Mouse (Mus musculus) naive thymus-derived CD4-positive, alpha-beta T cell, adult 2 months (primary cell): ENCODE results near the gene Cyb5r3.
A peak's percentile ranks its signal among the peaks of the same experiment; 100 is the strongest.
"Not testable (repeated sequence)": the region's sequence is repeated elsewhere in the genome, so short reads cannot be mapped to it uniquely, and the experiment has no call there.

ENCODE experiments used
- DNase-seq: peaks from one replicate; pipeline ENCODE4 v3.0.0-alpha.2; 2011; ENCODE audit warnings: low read depth

Gene Cyb5r3

DNA sequence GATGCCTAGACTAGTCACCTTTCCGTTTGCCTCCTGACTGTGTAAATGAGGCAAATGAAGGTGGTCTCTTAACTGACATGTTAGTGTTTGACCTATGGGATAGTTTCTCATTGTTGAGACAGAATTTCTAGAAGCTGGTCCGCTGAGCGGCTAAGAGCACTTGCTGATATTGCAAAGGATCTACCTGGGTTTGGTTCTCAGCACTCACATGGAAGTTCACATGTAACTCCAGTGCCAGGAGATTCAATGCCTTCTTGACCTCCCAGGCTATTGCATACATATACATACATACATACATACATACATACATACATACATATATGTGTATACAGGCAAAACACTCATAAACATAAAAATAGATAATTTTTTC is 22.3 kb downstream of the Cyb5r3 start:
- DNase-seq = no peak

DNA sequence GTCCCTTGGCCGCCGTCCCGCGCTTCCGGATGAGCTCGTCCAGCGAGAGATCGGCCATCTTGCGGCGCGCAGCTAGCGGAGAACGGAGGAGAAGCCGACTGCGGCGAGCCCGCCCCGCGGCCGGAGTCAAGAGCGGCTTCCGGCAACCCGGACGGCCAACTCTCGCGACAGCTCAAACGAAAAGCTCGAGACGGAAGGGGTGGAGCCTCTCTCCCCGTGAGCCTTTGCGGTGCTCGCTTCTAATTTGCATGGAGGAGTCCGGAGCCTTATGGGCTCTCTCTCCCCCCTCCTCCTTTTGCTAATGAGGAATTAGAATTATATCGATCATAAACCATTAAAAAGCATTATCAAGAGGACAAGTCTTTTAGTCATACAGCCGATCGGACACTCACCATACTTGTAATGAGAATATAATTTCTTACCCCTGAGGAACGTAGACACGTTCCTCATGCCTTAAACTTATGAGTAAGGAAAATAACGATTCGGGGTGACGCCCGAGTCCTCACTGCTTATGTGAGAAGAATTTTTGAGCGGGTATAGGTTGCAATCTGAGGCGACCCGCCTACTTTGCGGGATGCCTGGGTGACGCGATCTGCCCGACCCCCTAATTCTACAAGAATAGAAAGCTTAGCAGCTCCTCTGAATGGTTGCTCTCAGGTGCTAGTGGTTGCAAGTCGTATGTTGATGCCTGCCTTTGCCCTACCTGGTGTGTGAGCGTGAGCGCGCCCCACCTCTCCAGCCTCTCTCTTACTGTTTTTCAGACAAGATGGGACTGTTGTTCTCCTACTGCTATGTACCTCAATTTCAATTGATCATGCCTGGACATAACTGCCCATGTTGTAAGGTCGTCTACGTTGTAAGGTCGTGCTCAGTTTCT is 23.0 kb downstream of the Cyb5r3 start, which contains the start of gene Poldip3:
TSS of gene Poldip3 (minus strand) at position 189 of the 877 bp plus-strand sequence.
- peak; percentile 100 for DNase-seq

DNA sequence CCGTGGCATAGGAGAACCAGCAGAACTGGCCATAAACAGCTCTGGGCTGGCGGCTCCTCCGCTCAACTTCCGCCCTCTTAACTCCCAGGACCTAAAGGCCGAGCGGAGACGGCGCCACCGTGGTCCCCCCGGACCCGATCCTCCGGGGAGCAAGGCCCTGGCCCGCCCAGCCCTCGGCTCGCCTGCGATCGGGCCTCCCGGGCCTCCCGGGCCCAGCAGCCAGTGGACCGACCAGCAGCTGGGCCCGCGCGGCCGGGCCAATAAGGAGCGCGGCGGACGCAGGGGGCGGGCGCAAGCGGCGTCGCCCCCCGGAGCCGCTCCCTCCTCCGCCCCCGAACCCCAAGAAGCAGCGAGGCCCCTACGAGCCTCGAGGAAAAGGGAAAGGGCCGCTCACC is 23.6 kb downstream of the Cyb5r3 start:
- no peak for DNase-seq

DNA sequence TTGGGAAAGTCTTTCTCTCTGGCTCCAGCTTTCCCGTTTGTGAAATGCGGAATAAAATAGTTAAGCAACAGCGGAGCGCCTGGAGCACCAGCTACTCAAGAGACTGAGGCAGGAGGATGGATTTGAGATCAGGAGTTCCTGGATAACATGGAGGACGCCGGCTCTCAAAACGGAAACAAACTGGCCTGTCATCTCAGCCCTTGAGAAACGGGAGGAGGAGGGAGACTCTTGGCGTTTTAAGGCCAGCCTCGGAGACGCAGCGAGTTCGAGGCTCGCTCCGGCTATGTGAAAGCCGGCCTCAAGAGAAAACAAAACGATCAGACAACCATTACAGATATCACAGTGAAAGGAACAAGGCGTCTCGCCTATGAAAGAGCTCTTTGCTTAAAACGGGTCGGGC is 24.0 kb downstream of the Cyb5r3 start:
- DNase-seq = no peak

DNA sequence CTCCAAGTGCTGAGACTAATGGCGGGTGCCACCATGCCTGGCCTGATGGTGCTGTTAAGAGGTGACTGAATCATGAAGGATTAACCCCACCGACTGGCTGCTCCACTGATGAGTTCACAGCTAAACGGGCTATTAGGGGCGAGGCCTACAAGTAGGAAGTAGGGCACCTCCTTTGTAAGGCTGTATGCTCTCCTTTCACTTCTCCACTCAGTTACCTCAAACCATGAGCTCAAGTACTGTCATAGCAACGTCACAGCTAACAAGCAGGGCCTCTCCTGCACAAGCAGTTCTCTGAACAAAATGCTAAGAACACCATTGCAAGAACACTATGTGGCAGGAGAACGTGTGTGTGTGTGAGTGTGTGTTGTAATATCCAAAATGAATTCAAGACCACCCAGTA is 26.9 kb downstream of the Cyb5r3 start:
- DNase-seq = no peak

DNA sequence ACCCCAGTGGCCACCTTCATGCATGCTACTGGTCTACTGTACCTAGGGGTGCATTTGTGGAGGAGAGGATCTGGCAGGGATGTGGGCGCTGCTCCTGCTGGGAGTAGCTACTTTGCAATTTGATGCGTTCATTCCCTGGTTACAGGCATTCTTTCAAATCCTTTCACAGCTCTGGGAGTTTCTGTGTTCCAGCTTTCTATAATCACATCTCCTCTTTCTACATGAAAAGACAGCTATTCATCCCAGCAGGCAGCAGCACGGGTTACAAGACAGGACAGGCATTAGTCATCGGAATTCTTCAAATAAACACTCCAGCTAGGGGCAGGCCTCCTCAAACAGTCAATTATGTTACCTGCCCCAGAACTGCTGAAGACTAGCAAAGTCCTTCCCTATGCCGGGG is 29.5 kb downstream of the Cyb5r3 start:
- DNase-seq = no peak

DNA sequence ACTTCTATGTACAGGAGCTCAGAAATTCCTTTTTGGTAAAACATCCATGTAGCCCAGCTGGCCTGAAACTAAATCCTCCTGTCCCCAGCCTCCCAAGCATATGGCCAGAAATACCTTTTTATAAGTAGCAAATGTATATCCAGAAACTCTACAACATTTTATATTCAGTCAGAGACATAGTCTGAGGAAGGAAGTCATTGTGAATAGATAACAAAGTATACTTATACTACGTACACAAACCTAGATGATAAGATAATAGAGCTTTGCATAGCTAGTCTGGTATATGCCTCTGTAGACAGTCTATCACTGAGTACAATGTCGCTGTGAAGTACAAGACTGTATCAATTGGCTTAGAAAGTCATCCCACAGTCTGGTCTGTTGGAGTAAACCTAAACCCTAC is 36.7 kb downstream of the Cyb5r3 start:
- no peak for DNase-seq

DNA sequence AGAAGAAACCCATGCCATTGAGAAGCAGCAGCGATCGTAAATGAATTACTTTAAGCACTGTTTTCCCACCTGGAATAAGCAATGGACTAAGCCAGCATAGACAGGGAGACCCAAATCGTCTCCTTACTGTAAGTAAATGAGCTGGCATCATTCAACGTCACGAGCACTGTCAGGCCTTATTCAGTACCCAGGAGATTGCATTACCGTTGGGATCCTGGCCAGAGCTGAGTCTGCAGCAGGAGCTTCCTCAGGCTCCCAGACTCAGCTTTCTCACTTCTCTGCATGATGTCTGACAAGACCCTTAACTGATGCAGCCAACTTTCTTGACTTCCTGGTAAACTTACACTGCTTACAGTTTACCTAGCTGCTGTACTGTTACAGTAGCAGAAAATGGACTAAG is 37.7 kb downstream of the Cyb5r3 start:
- DNase-seq = no peak

DNA sequence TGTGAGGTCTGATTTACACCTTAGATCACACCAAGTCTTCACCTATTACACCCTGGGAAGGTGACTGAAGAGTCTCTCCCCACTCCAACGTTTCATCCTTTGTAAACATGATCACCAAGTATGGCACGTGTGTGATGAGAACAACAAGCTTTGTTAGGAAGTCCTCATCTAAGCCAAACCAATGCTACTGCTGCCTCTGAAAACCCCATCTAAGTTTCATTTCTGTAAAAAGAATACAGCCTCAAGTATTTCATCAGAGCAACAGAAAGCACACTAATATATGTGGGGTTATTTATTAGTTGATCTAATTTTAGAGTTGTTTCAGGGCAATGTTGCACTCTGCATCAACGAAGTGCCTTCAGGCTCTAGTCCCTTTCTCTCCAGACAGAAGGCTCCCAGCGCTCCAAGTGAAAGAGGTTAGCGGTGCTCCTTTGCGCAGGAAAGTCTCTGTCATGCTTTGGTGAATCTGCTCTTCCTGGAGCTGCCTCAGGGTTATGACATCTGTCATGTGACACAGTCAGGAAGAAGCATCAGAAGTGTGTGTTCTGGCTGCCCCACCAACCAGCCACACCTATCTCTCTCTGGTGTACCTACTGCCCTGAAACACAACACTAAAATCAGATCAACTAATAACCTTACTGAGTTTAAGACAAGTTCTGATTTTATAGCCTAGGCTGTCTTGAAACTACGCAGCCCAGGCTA is 42.7 kb downstream of the Cyb5r3 start:
- no peak for DNase-seq

DNA sequence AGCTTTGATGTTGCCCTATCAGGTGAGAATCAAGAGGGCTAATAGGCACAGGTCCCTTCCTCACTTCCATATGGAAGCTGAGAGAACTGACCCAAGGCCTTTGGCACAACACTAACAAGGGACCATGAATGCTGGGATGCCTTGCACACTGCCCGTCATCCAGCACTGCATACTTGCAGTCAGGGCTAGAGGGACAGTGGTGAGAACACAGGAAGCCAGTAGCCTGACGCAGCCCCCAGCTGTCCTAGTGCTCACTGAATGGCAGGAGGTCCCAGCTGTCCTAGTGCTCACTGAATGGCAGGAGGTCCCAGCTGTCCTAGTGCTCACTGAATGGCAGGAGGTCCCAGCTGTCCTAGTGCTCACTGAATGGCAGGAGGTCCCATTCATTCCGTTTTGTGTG is 45.4 kb downstream of the Cyb5r3 start:
- not testable (repeated sequence) for DNase-seq

DNA sequence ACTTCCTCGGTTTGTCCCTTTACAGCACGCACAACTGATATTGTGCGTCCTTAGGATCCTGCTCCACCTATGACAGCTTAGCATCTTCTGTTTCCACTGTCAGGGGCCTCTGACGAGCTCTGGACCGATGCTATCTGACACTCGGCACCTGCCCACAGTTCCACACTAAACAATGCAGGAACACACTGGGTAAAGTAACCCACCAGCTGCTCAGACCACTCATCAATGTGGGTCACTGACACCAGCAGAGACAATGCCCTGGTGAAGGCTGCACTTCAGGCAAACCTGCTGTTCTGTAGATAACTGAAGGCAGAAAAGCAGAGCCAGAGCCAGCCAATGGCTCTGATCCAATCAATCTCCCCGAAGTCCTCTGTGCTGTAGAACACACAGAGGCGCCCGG is 45.8 kb downstream of the Cyb5r3 start:
- DNase-seq = no peak

DNA sequence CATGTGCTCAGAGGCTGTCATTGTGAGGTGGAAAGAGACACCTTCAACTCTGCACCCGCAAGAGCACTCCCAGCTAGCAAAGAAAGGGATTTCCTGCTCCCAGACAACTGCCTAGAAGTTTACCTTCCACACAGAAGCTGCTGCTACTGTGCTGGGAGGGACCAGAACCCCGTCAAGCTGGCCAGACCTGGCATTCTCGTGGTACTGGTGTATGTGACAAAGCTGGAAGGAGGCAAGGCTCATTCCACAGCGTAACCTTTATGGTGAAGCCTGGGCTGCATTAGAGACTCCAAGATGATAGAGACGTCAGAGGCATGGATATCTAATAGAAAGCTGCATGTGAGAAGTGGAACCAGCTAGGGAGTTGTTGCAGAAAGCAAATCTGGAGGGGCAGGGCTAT is 47.8 kb downstream of the Cyb5r3 start:
- no peak for DNase-seq

DNA sequence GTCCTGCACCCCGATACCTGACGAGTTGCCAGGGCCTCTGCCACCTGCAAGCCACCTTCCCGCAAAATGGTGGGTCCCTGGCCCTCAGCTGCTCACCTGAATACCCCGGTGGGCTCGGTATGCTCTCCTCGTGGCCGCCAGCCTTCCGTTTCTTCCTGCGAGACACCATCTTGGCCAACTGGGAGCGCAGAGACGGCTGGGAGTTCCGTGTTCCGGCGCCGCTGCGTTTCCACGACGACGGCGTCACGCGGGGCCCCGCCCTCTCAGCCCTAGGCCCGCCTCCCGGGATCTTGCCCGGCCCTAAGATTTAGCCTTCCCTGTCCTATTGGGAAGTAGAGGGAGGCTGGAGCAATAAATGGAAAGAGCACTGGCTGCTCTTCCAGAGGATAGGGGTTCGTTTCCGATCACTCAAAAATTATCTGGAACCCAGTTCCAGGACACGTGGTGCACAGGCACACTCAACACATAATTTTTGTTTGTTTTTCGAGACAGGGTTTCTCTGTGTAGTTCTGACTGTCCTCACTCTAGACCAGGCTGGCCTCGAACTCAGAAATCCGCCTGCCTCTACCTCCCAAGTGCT is 49.7 kb downstream of the Cyb5r3 start, which contains the start of gene Rrp7a:
TSS of gene Rrp7a (minus strand) at position 236 of the 580 bp plus-strand sequence.
- peak; percentile 81 for DNase-seq

DNA sequence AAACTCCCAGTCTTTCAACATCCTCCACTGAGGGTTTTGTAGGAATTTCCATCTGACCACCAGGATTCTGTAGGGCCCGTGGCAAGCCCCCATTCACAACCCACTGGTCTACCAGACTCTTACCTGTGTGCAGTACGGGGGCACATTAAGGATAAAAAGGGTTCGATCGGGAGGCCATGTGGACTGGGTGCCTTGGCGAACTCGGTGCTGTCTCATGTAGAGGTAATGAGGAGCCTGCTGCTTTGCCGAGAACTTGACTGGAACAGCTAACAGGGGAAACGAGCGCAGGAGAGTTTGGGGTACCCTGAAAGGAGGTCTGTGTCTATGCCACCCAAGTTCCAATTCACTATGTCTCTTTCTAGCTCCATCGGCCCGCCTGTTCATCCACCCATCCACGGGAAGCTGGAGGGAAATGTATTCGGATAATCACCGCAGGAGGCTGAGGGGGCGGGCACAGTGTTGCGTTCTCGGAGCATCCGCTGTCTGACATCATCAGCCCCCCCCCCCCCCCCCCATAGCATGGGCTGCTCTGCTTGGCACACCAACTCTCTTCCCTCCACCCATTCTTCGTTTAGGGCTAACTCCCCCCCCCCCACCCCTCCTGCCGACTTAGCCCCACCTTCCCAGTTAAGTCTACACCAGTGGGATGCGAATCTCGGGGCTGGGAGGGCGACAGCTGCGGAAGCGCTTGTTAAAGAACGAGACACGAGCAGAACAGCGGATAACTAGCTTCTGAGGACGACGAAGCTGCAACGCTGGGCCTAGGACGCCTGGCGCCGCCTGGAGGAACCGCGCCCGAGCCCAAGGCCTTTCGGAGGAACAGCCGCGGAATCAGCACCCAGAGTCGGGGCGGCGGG is 50.5 kb downstream of the Cyb5r3 start:
- peak; percentile 78 for DNase-seq

DNA sequence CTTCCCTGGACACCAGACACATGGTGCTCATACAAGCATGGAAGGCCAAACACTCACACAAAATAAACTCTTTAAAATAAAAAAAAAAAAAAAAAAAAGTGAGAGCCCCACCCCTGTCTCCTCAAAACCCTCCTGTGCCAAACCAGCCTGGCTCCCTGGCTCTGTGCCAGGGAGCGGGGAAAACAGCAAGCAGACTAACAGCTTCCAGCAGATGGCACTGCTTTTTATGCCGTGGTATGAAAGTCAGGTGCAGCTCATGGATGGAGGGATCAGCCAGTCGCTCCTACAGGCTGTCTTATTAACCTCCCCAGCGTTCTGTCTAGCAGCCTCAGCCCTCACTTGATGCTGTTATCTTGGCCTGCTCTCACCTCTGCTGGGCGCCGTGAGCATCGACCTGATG is 54.0 kb downstream of the Cyb5r3 start:
- no peak for DNase-seq

DNA sequence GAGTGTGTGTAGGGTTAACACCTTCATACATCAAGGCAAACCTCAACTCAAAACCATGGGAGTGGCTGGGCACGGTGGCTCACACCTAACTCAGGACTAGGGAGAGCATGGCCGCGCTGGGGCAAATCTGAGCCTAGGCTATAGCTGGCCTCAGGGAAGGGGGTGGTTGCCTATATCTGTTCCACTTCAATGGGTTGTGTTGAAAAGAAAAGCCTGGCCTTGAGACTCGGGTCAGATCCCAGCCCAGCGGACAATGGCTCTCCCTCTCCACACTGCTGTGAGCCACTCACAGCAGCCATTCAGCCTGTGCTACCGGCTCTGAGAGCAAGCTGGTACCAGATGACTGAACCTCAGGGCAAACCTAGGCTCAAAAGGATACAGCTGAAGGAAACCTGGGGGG is 57.3 kb downstream of the Cyb5r3 start:
- no peak for DNase-seq

DNA sequence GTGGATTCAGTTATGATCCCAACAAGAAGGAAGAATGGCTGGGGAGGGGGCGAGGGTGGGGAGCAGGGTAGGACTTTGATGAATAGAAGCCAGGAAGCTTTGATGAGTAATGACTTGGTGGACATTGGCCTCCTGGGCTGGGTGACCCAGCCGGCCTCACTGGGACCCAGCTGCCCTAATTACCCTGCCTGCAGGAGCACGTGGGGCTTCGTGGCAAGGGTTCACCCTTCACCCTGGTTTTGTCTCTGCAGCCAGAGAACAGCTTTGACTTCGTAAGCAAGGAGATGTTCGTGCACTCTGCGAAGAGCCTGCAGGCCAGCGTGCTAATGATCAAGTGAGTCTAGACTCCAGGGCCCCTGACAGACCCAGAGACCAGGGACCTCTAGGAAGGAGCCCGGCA is 58.3 kb downstream of the Cyb5r3 start:
- DNase-seq = no peak

DNA sequence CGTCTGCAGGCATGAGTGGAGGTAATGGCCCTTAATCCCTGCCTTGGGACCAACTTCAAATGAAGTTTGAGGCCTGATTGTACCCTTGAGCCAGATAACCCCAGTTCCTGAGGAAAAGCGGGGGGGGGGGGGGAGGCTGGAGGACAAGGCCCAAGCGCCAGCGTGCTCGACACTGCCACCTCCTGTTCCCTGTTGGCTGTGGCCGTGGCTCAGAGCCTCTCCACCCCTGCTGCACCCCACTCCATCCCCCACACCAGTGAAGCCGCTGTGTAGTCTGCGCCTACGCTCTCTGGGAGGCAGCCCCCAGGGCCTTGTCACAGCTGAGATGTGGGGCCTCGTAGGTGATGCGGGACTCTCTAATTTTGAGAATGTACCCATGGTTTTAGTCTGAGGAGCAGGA is 59.5 kb downstream of the Cyb5r3 start:
- DNase-seq = peak; percentile 64

DNA sequence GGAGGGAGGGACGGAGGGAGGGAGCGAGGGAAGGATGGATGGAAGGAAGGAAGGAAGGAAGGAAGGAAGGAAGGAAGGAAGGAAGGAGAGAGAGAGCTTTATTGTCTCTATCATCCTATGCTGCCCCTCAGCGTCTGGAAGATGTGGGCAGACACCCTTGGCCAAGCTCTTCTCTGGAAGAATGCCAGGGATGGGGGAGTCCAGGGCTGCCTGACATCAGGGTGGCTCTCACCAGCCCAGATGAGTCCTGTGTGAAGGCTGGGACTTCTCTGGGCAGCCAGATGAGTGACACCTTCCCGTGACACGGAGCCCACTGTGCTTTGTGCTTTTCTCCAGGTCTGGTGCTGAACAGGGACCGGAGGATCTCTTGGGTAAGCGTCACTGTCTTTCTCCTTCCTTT is 60.5 kb downstream of the Cyb5r3 start:
- DNase-seq = no peak

DNA sequence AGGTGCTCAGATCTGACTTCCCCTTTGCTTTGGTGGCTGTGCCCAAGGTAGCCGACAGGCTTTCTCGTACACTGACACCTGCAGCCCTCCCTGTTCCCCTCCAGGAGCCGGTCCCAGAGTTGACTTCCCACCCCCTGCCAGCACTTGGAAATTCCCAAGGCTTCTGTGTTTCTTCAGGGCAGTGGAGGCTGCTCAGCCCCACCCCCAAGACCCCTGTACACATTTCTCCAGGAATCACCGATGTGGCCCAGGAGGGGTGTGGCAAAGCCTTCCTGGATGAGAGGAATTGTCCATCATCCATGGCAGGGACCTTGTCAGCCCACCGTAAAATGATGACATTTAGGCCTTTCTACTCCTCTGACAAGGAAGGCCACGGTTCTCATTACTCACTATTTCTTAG is 61.1 kb downstream of the Cyb5r3 start:
- no peak for DNase-seq

DNA sequence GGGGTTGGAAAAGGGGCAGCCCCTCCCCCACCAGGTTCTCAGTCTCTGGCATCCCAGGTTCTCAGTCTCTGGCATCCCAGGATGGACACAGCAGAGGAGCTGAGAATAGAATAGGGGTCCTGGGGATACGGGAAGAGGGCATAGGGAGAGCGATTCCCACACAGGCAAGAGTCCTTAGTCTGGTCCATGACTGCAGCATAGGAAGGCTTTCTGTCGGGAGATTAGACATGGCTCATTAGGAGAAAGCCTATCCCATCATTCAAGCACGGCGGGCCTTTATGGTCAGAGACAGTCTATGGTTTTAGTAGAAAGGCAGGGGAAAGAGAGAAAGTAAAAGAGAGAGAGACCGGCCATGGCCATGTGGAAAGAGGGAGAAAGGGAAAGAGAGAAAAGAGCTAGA is 64.6 kb downstream of the Cyb5r3 start:
- no peak for DNase-seq

DNA sequence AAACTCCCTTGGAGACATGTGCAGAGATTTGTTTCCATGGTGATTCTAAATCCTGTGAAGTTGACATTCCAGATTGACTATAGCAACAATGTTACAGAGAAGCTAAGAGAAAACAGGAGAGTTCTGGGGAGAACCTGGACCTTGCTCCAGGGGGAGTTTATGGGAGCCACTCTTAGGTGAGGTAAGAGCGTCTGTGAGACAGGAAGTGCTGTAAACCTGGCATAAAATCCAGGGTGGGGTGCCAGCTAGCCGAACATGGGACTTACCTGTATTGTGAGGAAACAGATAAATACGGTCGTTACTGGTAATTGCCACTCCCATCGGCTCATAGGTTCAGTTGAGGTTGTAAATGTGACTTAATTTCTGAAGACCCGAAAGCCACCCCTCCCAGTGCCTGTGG is 66.0 kb downstream of the Cyb5r3 start:
- DNase-seq = no peak
